Mouse (Mus musculus): Measurements from ENCODE around the gene Rab26.

DNA sequence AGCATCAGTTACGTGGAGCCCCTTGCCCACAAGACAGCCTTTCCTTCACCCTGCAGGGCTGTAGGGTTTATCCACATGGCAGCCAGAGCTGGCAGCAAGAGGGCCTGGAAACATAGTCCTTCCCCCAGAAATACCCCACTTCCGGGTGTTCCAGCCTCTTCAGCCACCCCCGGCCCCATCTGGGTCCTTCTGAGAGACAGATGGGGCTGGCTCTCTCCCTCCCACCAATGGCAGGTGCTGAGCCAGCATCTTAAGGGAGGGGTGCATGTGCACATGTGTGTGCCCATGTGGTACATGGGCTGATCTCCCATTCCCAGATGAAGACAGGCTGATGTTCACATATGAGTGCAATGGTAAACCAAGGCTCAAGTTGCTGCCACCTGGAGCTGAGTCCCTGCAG lies 38.6 kb downstream of the Rab26 start:
- TF ChIP-seq CTCF (IDR thresholded peaks at IDR 0.05; ENCODE audit: control insufficient read depth, insufficient read depth, insufficient replicate concordance, low read depth, low read length) (no peak), POLR2A (IDR thresholded peaks at IDR 0.05; ENCODE audit: control insufficient read depth, low read depth, low read length) (no peak)

All from testis, adult 2 months (tissue).